Mouse (Mus musculus) spleen, adult 18-20 months (tissue): ENCODE results near the gene Gramd1b.

Experiments used
- DNase-seq, 2 experiments: peaks; one replicate each; pipeline ENCODE4 v3.0.0; 2022; ENCODE audit warnings: mixed read lengths in 2 of 2

Gramd1b gene

DNA sequence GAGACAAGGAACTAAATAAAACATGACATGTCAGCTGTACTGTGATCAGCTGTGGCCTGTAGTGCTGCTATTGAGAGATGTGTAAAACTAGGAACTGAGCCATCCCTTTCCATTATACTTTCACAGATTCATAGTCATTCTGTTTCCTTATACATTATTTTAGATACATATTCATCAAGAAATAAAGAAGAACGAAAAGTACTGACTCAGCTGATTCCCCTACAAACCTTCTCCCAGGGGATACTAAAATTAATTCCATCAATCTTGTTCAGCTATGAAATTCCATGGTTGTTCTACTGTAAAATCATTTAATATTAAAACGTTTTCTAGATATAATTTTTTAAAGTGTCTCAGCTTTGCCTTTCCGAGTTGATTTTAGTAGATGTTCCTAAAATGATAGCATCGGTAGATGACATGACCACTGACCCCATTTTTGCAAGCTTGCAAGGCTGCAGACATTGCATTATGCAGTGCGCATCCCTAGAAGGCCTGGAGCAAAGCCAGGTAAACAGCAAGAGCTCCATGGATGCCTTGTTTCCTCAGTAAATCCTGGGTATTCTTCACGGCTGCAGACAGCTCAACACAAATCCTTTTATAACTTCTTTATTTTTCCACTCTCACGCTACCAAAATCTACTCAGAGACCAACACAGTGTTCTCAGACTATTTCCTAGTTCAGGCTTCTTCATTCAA is 285.1 kb downstream of the Gramd1b start:
- DNase-seq = no peak

- no peak for DNase-seq
These were observed 285.7 kb downstream of the Gramd1b start for GRCm38 (mm10) chr9:40245466-40245865.
